Comparison of ENCODE assay signal across 11 mouse cellular contexts in genomic region chr13:59646674-59647244, GRCm38 (mm10). TPM values are rescaled to one million over a fixed set of nuclear protein-coding genes. Genes with fewer than 3 reads are reported as not detected.
A peak's percentile ranks its signal among the peaks of the same experiment; 100 is the strongest.
DNase-seq lines count a peak whose midpoint lies in the region; ATAC-seq and TF ChIP-seq lines count a peak whose summit lies in the region.
"Had no signal": no experiment of that assay in that cellular context is flagged by ENCODE, and none has a peak within 500 bp of the region (broad histone marks: within the 10 kb centered on the region; RNA-seq: fewer than 3 reads in every experiment).

No protein-coding gene starts in this region.

- WGBS in forebrain, embryonic 12.5 days, result 39% methylated on average over 11 of the region's 11 CpGs
- WGBS in forebrain, postnatal 0 days, result 30% methylated on average over 11 of the region's 11 CpGs
- WGBS in kidney, embryonic 14.5 days, result 46% methylated on average over 11 of the region's 11 CpGs

- peaks cover 12% of the 10 kb centered on the region for H3K4me1 ChIP-seq in forebrain, embryonic 12.5 days
- H3K4me1 ChIP-seq in forebrain, postnatal 0 days (ENCODE audit: insufficient read depth), result no peaks in the 10 kb centered on the region
- H3K4me1 ChIP-seq in kidney, embryonic 14.5 days (ENCODE audit: control insufficient read depth, insufficient read depth, low read length), result peaks cover 21% of the 10 kb centered on the region

- 0 out of 2 replicates have a peak overlapping the region, but pooled peaks have one; percentile 37 for H3K27ac ChIP-seq in forebrain, embryonic 12.5 days
- H3K27ac ChIP-seq in forebrain, postnatal 0 days (ENCODE audit: low read depth, low read length), result no peak overlapping the region
- H3K27ac ChIP-seq in kidney, embryonic 14.5 days (ENCODE audit: low read depth, low read length), result no peak overlapping the region; the same call in 1 of the 2 replicates

- no peak overlapping the region for H3K4me3 ChIP-seq in forebrain, embryonic 12.5 days (replicated peaks)
- no peak overlapping the region for H3K4me3 ChIP-seq in forebrain, postnatal 0 days (ENCODE audit: low read depth, low read length)
- no peak overlapping the region for H3K4me3 ChIP-seq in kidney, embryonic 14.5 days (ENCODE audit: low read length)
- H3K4me3 ChIP-seq: myocyte had no signal

- H3K9me3 ChIP-seq in forebrain, embryonic 12.5 days, result no peaks in the 10 kb centered on the region
- no peaks in the 10 kb centered on the region for H3K9me3 ChIP-seq in forebrain, postnatal 0 days (ENCODE audit: low read length)
- H3K9me3 ChIP-seq in kidney, embryonic 14.5 days (ENCODE audit: control insufficient read depth, low read length), result no peaks in the 10 kb centered on the region

- no peak for ATAC-seq in forebrain, embryonic 12.5 days (ENCODE audit: low FRiP score)
- ATAC-seq in forebrain, postnatal 0 days, result no peak
- ATAC-seq in kidney, embryonic 14.5 days (ENCODE audit: low FRiP score, low TSS enrichment), result 0 out of 2 replicates have a peak, but pooled peaks have one; percentile 51

- no peaks in the 10 kb centered on the region for H3K27me3 ChIP-seq in forebrain, embryonic 12.5 days
- H3K27me3 ChIP-seq in forebrain, postnatal 0 days (ENCODE audit: insufficient read depth, low read length), result no peaks in the 10 kb centered on the region
- H3K27me3 ChIP-seq in kidney, embryonic 14.5 days (ENCODE audit: control insufficient read depth, insufficient read depth, low read length), result no peaks in the 10 kb centered on the region

- H3K4me2 ChIP-seq in forebrain, embryonic 12.5 days, result no peak overlapping the region
- no peak overlapping the region for H3K4me2 ChIP-seq in forebrain, postnatal 0 days (ENCODE audit: low read depth)
- H3K4me2 ChIP-seq in kidney, embryonic 14.5 days (replicated peaks; ENCODE audit: low read depth, low read length), result no peak overlapping the region

- no peak for TF ChIP-seq CTCF in forebrain, postnatal 0 days (IDR thresholded peaks at IDR 0.05; ENCODE audit: low read depth)

- peaks cover 76% of the 10 kb centered on the region for H3K36me3 ChIP-seq in forebrain, embryonic 12.5 days (replicated peaks)
- H3K36me3 ChIP-seq in forebrain, postnatal 0 days (ENCODE audit: insufficient read depth), result peaks cover 27% of the 10 kb centered on the region
- peaks cover 9% of the 10 kb centered on the region; the same call in 1 of the 2 replicates for H3K36me3 ChIP-seq in kidney, embryonic 14.5 days (ENCODE audit: control insufficient read depth, insufficient read depth, low read length)

- DNase-seq in forebrain, postnatal 0 days, result no peak
- peak; percentile 12 for DNase-seq in ovary, adult 18-20 months (ENCODE audit: low spot score)
- no peak for DNase-seq in ovary, postnatal 36 days (ENCODE audit: low spot score)
- DNase-seq in retina, postnatal 1 day, result peak; percentile 39
- no peak for DNase-seq in spleen, postnatal 36 days (ENCODE audit: low spot score in 2 of 2)
- no peak for DNase-seq in right cerebral cortex, postnatal 36 days (ENCODE audit: low spot score in 2 of 2)
- DNase-seq: gastrocnemius, postnatal 25 days had no signal

- no peak overlapping the region for H3K9ac ChIP-seq in forebrain, embryonic 12.5 days
- no peak overlapping the region for H3K9ac ChIP-seq in forebrain, postnatal 0 days
- 0 out of 2 replicates have a peak overlapping the region, but pooled peaks have one; percentile 28 for H3K9ac ChIP-seq in kidney, embryonic 14.5 days (ENCODE audit: low read depth, low read length)

RNA-seq across cellular contexts. Expression of gene Golm1, which starts 28.9 kb away (rescaled TPM):
- 109 and 114 TPM in 2 replicates for polyA plus RNA-seq in forebrain, embryonic 12.5 days (2016; fragmentation: Nextera tagmentation; extraction: Ambion mirVana)
- total RNA-seq in forebrain, postnatal 0 days (2014; rRNA removed), result 22.1 and 23.2 TPM in 2 replicates
- 16.8 and 18.6 TPM in 2 replicates for polyA plus RNA-seq in forebrain, postnatal 0 days (2015; fragmentation: Nextera tagmentation; extraction: Ambion mirVana)
- 27.9 and 41.9 TPM in 2 replicates for polyA plus RNA-seq in kidney, embryonic 14.5 days (2014; fragmentation: Nextera tagmentation; extraction: Ambion mirVana)

RNA-seq across cellular contexts. Expression of gene 4921517D22Rik, which starts 47.1 kb away (rescaled TPM):
- not detected in 2 replicates for polyA plus RNA-seq in forebrain, embryonic 12.5 days (2016; fragmentation: Nextera tagmentation; extraction: Ambion mirVana)
- not detected in 2 replicates for total RNA-seq in forebrain, postnatal 0 days (2014; rRNA removed)
- polyA plus RNA-seq in forebrain, postnatal 0 days (2015; fragmentation: Nextera tagmentation; extraction: Ambion mirVana), result not detected in 2 replicates
- polyA plus RNA-seq in kidney, embryonic 14.5 days (2014; fragmentation: Nextera tagmentation; extraction: Ambion mirVana), result not detected in 2 replicates
- total RNA-seq: gastrocnemius, postnatal 25 days; left cerebral cortex, postnatal 10 days had no signal
- polyA plus RNA-seq: myocyte had no signal

Comparison
In these comparisons a context has a peak if more than half of its experiments do, and no peak if none do; other contexts are left out.
1. DNase-seq: peak in ovary, adult 18-20 months (single experiment) and retina, postnatal 1 day (single experiment); none in forebrain, postnatal 0 days (single experiment), ovary, postnatal 36 days (single experiment), spleen, postnatal 36 days (0 of 2) and right cerebral cortex, postnatal 36 days (0 of 2).